Mouse (Mus musculus): ENCODE data around the gene Lag3.

GRCm38 (mm10) chr6:124881821-124882220 lies 29.7 kb downstream of the Lag3 start:
- no peak for TF ChIP-seq CTCF (IDR thresholded peaks at IDR 0.05; ENCODE audit: low read depth, low read length)
- TF ChIP-seq POLR2A (IDR thresholded peaks at IDR 0.05; ENCODE audit: borderline replicate concordance, low read depth, low read length): no peak
